9 mouse cellular contexts compared by ENCODE assay signal in genomic region chr7:122470370-122471280, GRCm38 (mm10).
DNase-seq lines count a peak whose midpoint lies in the region; ATAC-seq lines count a peak whose summit lies in the region.
"Had no signal": no experiment of that assay in that cellular context is flagged by ENCODE, and none has a peak within 500 bp of the region (broad histone marks: within the 10 kb centered on the region; RNA-seq: fewer than 3 reads in every experiment).

No protein-coding gene starts in this region.

- 55% methylated on average over 18 of the region's 18 CpGs for WGBS in forebrain, embryonic 15.5 days

- H3K36me3 ChIP-seq in forebrain, embryonic 15.5 days: no peaks in the 10 kb centered on the region
- H3K36me3 ChIP-seq: limb, embryonic 13.5 days had no signal

- H3K4me2 ChIP-seq in forebrain, embryonic 15.5 days (replicated peaks): no peak overlapping the region
- H3K4me2 ChIP-seq: limb, embryonic 13.5 days had no signal

- no peak overlapping the region for H3K27ac ChIP-seq in forebrain, embryonic 15.5 days (replicated peaks)
- H3K27ac ChIP-seq: limb, embryonic 13.5 days had no signal

- H3K9me3 ChIP-seq in forebrain, embryonic 15.5 days: no peaks in the 10 kb centered on the region

- peak; percentile 73 for DNase-seq in NIH3T3 (ENCODE audit: low read depth)
- DNase-seq in heart, postnatal 4 days: peak; percentile 79
- DNase-seq in layer of hippocampus, postnatal 10 days (ENCODE audit: low spot score in 2 of 2): peak; percentile 79 to 85
- DNase-seq in lung, postnatal 4 days: peak; percentile 68 to 77
- DNase-seq in right cerebral cortex, adult 2 months (ENCODE audit: low spot score in 2 of 2): peak; percentile 71 to 82
- DNase-seq in urinary bladder, postnatal 36 days (ENCODE audit: low spot score in 2 of 2): peak; percentile 52 to 60

- H3K4me3 ChIP-seq in forebrain, embryonic 15.5 days: no peak overlapping the region
- H3K4me3 ChIP-seq: limb, embryonic 13.5 days had no signal

- no peak overlapping the region for H3K9ac ChIP-seq in forebrain, embryonic 15.5 days (replicated peaks)
- H3K9ac ChIP-seq: limb, embryonic 13.5 days had no signal

- peak; percentile 76 for ATAC-seq in cerebellum, adult (ENCODE audit: insufficient number of reproducible peaks, low FRiP score, low TSS enrichment)
- peak; percentile 80 for ATAC-seq in forebrain, embryonic 15.5 days (replicated peaks)

- H3K4me1 ChIP-seq in forebrain, embryonic 15.5 days: no peaks in the 10 kb centered on the region
- H3K4me1 ChIP-seq: limb, embryonic 13.5 days had no signal

- 0 out of 2 replicates have a peak, but pooled peaks cover 2% of the 10 kb centered on the region for H3K27me3 ChIP-seq in forebrain, embryonic 15.5 days
